Mouse (Mus musculus) forebrain, embryonic 11.5 days (tissue): ENCODE results near the gene Gtf2ird2. TPM values are rescaled to one million over a fixed set of nuclear protein-coding genes. Genes with fewer than 3 reads are reported as not detected.

ENCODE experiments used
- ATAC-seq: fragments of 200-750 bp; cut with Nextera tagmentation; replicated peaks from 2 replicates; pipeline ENCODE4 v1.8.0; 2017; ENCODE audit warnings: moderate TSS enrichment; ENCODE audit not compliant: low FRiP score
- DNase-seq: peaks from one replicate; pipeline ENCODE4 v3.0.0-alpha.2; 2017; ENCODE audit warnings: low spot score
- H3K27ac ChIP-seq: fragments of 300-500 bp; sonication (generic); 2 replicates; pipeline ENCODE4 v1.5.1; 2014; ENCODE audit warnings: low read depth, low read length
- H3K27me3 ChIP-seq: fragments of 300-500 bp; sonication (generic); 2 replicates; pipeline ENCODE4 v1.6.1; 2014; ENCODE audit warnings: mild to moderate bottlenecking, low read length, mixed read lengths; ENCODE audit not compliant: control insufficient read depth, insufficient read depth
- H3K36me3 ChIP-seq: fragments of 300-500 bp; sonication (generic); 2 replicates; pipeline ENCODE4 v1.6.1; 2014; ENCODE audit warnings: mild to moderate bottlenecking, low read length, moderate library complexity, mixed read lengths; ENCODE audit not compliant: control insufficient read depth, insufficient read depth
- H3K4me1 ChIP-seq: fragments of 300-500 bp; sonication (generic); replicated peaks from 2 replicates; pipeline ENCODE4 v1.6.1; 2014; ENCODE audit warnings: low read length, mixed read lengths; ENCODE audit not compliant: control insufficient read depth, insufficient read depth
- H3K4me2 ChIP-seq: fragments of 300-500 bp; sonication (generic); 2 replicates; pipeline ENCODE4 v1.6.1; 2014; ENCODE audit warnings: low read depth, mild to moderate bottlenecking, low read length, moderate library complexity, mixed read lengths; ENCODE audit not compliant: severe bottlenecking
- H3K4me3 ChIP-seq: fragments of 300-500 bp; sonication (generic); 2 replicates; pipeline ENCODE4 v1.5.1; 2014; ENCODE audit warnings: low read depth, low read length
- H3K9ac ChIP-seq: fragments of 300-500 bp; sonication (generic); 2 replicates; pipeline ENCODE4 v1.6.1; 2014; ENCODE audit warnings: low read length
- H3K9me3 ChIP-seq: fragments of 300-500 bp; sonication (generic); 2 replicates; pipeline ENCODE4 v1.6.1; 2016; ENCODE audit warnings: low read length, mixed read lengths; ENCODE audit not compliant: control insufficient read depth
- WGBS: fragments of 180-500 bp; shearing (Covaris S2); extraction: QIAGEN DNeasy Blood & Tissue Kit; methylation state at CpG from one replicate; pipeline ENCODE4 v1.1.7; 2014; 5-methylcytosine and 5-hydroxymethylcytosine counted together
- polyA plus RNA-seq: library from polyadenylated mRNA; unstranded; fragments of >200 nt; fragmentation: Nextera tagmentation; extraction: Ambion mirVana; gene quantifications from 2 replicates; pipeline ENCODE4 v1.2.1, GENCODE M21; 2014

Gene Gtf2ird2
- polyA plus RNA-seq, 1 experiment from 2014 or later, result 9.8 TPM

- no peaks in the 10 kb centered on the region for H3K9me3 ChIP-seq
- no peak overlapping the region for H3K27ac ChIP-seq
- peaks cover 11% of the 10 kb centered on the region for H3K36me3 ChIP-seq
- H3K9ac ChIP-seq, result no peak overlapping the region
- DNase-seq (no peak), ATAC-seq (0 out of 2 replicates have a peak, but pooled peaks have one; percentile 22)
- WGBS, result 61% methylated on average over 7 of the region's 7 CpGs
- no peaks in the 10 kb centered on the region for H3K27me3 ChIP-seq
- H3K4me3 ChIP-seq, result no peak overlapping the region
- H3K4me1 ChIP-seq, result 0 out of 2 replicates have a peak, but pooled peaks cover 2% of the 10 kb centered on the region
- H3K4me2 ChIP-seq, result no peak overlapping the region
These were observed 48.7 kb downstream of the Gtf2ird2 start for GRCm38 (mm10) chr5:134232568-134232967.

DNA sequence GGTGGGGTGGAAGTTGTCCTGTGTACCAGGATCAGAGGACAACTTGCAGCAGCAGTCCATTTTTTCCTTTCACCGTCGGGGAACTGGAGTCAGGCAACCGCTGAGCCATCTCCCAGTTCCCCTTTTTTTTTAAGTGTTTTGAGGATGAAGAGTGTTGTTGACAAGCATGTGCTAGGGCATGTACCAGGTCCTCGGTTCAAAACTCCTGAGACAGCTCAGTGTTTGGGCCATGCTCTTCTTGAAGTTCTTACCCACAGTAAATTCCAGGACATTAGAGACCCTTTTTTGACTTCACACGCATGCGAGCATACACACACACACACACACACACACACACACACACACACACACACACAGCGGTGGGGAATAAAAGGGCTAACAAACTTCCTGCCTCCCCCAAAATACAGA lies 49.4 kb downstream of the Gtf2ird2 start:
- H3K27ac ChIP-seq, result no peak overlapping the region
- H3K4me2 ChIP-seq, result no peak overlapping the region
- 85% methylated on average over 7 of the region's 7 CpGs for WGBS
- no peak overlapping the region for H3K9ac ChIP-seq
- peaks cover 7% of the 10 kb centered on the region for H3K4me1 ChIP-seq
- H3K4me3 ChIP-seq, result no peak overlapping the region
- H3K36me3 ChIP-seq, result peaks cover 13% of the 10 kb centered on the region
- H3K27me3 ChIP-seq, result no peaks in the 10 kb centered on the region
- ATAC-seq, result no peak
- H3K9me3 ChIP-seq, result no peaks in the 10 kb centered on the region
- no peak for DNase-seq

- Histone ChIP-seq H3K36me3 (peaks cover 13% of the 10 kb centered on the region), H3K4me2 (no peak overlapping the region), H3K9ac (no peak overlapping the region), H3K9me3 (no peaks in the 10 kb centered on the region), H3K27ac (no peak overlapping the region), H3K4me3 (no peak overlapping the region), H3K27me3 (no peaks in the 10 kb centered on the region), H3K4me1 (peaks cover 15% of the 10 kb centered on the region)
- ATAC-seq (no peak), DNase-seq (no peak)
- whole genome bisulfite sequencing, result 61% methylated on average over 2 of the region's 2 CpGs
These were observed 50.4 kb downstream of the Gtf2ird2 start for GRCm38 (mm10) chr5:134234205-134234604.

- Histone ChIP-seq H3K27me3 (no peaks in the 10 kb centered on the region), H3K9me3 (no peaks in the 10 kb centered on the region), H3K36me3 (peaks cover 16% of the 10 kb centered on the region), H3K27ac (no peak overlapping the region), H3K4me3 (no peak overlapping the region), H3K4me1 (peaks cover 17% of the 10 kb centered on the region), H3K9ac (no peak overlapping the region), H3K4me2 (no peak overlapping the region)
- DNase-seq (no peak), ATAC-seq (no peak)
- WGBS, result 47% methylated on average over 6 of the region's 6 CpGs
These were observed 51.3 kb downstream of the Gtf2ird2 start for GRCm38 (mm10) chr5:134235111-134235510.

GRCm38 (mm10) chr5:134236241-134236640 lies 52.4 kb downstream of the Gtf2ird2 start:
- Histone ChIP-seq H3K4me3 (no peak overlapping the region), H3K27me3 (no peaks in the 10 kb centered on the region), H3K9ac (no peak overlapping the region), H3K4me1 (peaks cover 17% of the 10 kb centered on the region), H3K4me2 (no peak overlapping the region), H3K9me3 (no peaks in the 10 kb centered on the region), H3K36me3 (peaks cover 25% of the 10 kb centered on the region), H3K27ac (no peak overlapping the region)
- no peak for DNase-seq
- 95% methylated on average over 3 of the region's 3 CpGs for WGBS
- ATAC-seq, result no peak

GRCm38 (mm10) chr5:134236796-134237195 lies 53.0 kb downstream of the Gtf2ird2 start:
- no peak for ATAC-seq
- Histone ChIP-seq H3K27ac (no peak overlapping the region), H3K27me3 (no peaks in the 10 kb centered on the region), H3K4me1 (peaks cover 17% of the 10 kb centered on the region), H3K4me2 (no peak overlapping the region), H3K9ac (no peak overlapping the region), H3K36me3 (peaks cover 29% of the 10 kb centered on the region), H3K9me3 (no peaks in the 10 kb centered on the region), H3K4me3 (no peak overlapping the region)
- 96% methylated on average over 6 of the region's 6 CpGs for WGBS
- DNase-seq, result no peak

DNA sequence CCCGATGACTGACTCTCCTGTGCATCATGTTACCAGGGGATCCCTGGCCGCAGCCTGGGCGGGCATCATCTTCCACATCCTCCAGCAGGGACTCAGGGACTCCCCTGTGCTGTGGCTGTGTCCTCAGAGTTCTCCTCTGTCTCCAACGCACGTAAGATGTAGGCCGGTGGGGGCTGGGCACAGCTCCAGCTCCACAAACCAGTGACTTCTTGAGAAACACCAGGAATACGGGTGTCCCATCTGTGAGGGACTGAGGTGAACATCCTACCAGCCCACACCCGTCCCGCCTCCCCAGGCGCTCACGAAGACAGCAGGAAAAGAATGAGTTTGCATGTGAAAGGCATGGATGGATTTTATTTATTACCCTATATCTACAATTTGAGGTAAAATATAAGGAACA lies 53.7 kb downstream of the Gtf2ird2 start:
- Histone ChIP-seq H3K36me3 (peaks cover 29% of the 10 kb centered on the region), H3K4me3 (no peak overlapping the region), H3K27me3 (no peaks in the 10 kb centered on the region), H3K9me3 (no peaks in the 10 kb centered on the region), H3K27ac (no peak overlapping the region), H3K9ac (no peak overlapping the region; the same call in 1 of the 2 replicates), H3K4me1 (peaks cover 17% of the 10 kb centered on the region), H3K4me2 (no peak overlapping the region)
- ATAC-seq (no peak), DNase-seq (no peak)
- WGBS, result 95% methylated on average over 11 of the region's 11 CpGs

- Histone ChIP-seq H3K27me3 (no peaks in the 10 kb centered on the region), H3K4me2 (no peak overlapping the region), H3K27ac (peak overlapping the region; percentile 76), H3K36me3 (peaks cover 34% of the 10 kb centered on the region), H3K4me1 (peaks cover 17% of the 10 kb centered on the region), H3K9ac (peak overlapping the region; percentile 39), H3K9me3 (no peaks in the 10 kb centered on the region), H3K4me3 (no peak overlapping the region)
- WGBS, result 51% methylated on average over 28 of the region's 28 CpGs
- ATAC-seq (peak; percentile 88), DNase-seq (peak; percentile 84)
These were observed 54.3 kb downstream of the Gtf2ird2 start for GRCm38 (mm10) chr5:134237936-134238760.

DNA sequence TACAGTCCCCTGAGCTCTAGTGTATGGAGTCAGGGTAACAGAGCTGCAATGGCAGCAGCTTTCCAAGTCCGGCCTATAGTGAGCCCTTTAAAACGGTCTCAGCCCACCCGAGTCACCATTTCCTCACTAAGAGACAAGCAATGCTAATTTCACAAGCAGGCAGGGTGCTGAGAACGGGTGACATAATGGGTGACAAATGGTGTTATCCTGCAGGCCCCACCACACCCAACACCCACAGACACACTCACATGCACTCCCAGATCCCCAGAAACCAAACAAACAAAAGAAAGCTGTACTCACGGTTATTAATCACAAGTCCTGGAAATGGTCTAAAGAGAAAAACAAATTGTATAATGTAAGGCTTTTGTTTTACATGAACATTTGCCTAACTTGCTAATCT lies 58.0 kb downstream of the Gtf2ird2 start:
- ATAC-seq (no peak), DNase-seq (no peak)
- H3K9me3 ChIP-seq, result no peaks in the 10 kb centered on the region
- H3K36me3 ChIP-seq, result peaks cover 67% of the 10 kb centered on the region
- H3K4me2 ChIP-seq, result no peak overlapping the region
- H3K4me3 ChIP-seq, result no peak overlapping the region
- no peaks in the 10 kb centered on the region for H3K27me3 ChIP-seq
- WGBS, result 91% methylated on average over 5 of the region's 5 CpGs
- no peak overlapping the region for H3K27ac ChIP-seq
- no peak overlapping the region for H3K9ac ChIP-seq
- H3K4me1 ChIP-seq, result peaks cover 14% of the 10 kb centered on the region
